22 mouse cellular contexts compared by ENCODE assay signal in genomic region chr7:75290554-75290953, GRCm38 (mm10). TPM values are rescaled to one million over a fixed set of nuclear protein-coding genes. Genes with fewer than 3 reads are reported as not detected.
"Had no signal": no experiment of that assay in that cellular context is flagged by ENCODE, and none has a peak within 500 bp of the region (broad histone marks: within the 10 kb centered on the region; RNA-seq: fewer than 3 reads in every experiment).

No protein-coding gene starts in this region.

- H3K4me3 ChIP-seq: limb, embryonic 12.5 days; liver, embryonic 13.5 days; lung, embryonic 15.5 days; megakaryocyte, embryonic 14.5 days; midbrain, embryonic 15.5 days; neural tube, embryonic 13.5 days; stomach, embryonic 15.5 days had no signal

- H3K36me3 ChIP-seq: limb, embryonic 12.5 days; liver, embryonic 13.5 days; lung, embryonic 15.5 days; midbrain, embryonic 15.5 days; neural tube, embryonic 13.5 days; stomach, embryonic 15.5 days had no signal

- H3K9ac ChIP-seq: limb, embryonic 12.5 days; liver, embryonic 13.5 days; liver, postnatal 0 days; lung, embryonic 15.5 days; midbrain, embryonic 15.5 days; neural tube, embryonic 13.5 days; stomach, embryonic 15.5 days had no signal

- DNase-seq: kidney, adult 9 months; kidney, postnatal 36 days; layer of hippocampus, adult 9-11 months; layer of hippocampus, postnatal 36 days; liver; liver, embryonic 13.5 days; liver, postnatal 0 days; lung, postnatal 14 days; retina, postnatal 1 day; right cerebral cortex, postnatal 4 days; spleen, adult 18-20 months; thymus, adult 2 months; thymus, postnatal 25 days had no signal

- ATAC-seq: liver, postnatal 0 days; midbrain, embryonic 15.5 days had no signal

- H3K27me3 ChIP-seq: limb, embryonic 12.5 days; liver, embryonic 13.5 days; lung, embryonic 15.5 days; midbrain, embryonic 15.5 days; neural tube, embryonic 13.5 days; stomach, embryonic 15.5 days had no signal

- H3K27ac ChIP-seq: kidney, postnatal 0 days; limb, embryonic 12.5 days; liver, embryonic 13.5 days; lung, embryonic 15.5 days; macrophage; midbrain, embryonic 15.5 days; neural tube, embryonic 13.5 days; stomach, embryonic 15.5 days had no signal

- H3K9me3 ChIP-seq: limb, embryonic 12.5 days; liver, embryonic 13.5 days; lung, embryonic 15.5 days; midbrain, embryonic 15.5 days; stomach, embryonic 15.5 days had no signal

- H3K4me1 ChIP-seq: liver, embryonic 13.5 days; lung, embryonic 15.5 days; megakaryocyte, embryonic 14.5 days; stomach, embryonic 15.5 days had no signal

- H3K4me2 ChIP-seq: limb, embryonic 12.5 days; liver, embryonic 13.5 days; lung, embryonic 15.5 days; midbrain, embryonic 11.5 days; midbrain, embryonic 15.5 days; neural tube, embryonic 13.5 days; stomach, embryonic 15.5 days had no signal

RNA-seq across cellular contexts. Expression of gene Sv2b, which starts 18.5 kb away (rescaled TPM):
- polyA plus RNA-seq: liver, postnatal 0 days; macrophage had no signal
